Comparison of ENCODE assay signal across 33 mouse cellular contexts in the genomic region with DNA sequence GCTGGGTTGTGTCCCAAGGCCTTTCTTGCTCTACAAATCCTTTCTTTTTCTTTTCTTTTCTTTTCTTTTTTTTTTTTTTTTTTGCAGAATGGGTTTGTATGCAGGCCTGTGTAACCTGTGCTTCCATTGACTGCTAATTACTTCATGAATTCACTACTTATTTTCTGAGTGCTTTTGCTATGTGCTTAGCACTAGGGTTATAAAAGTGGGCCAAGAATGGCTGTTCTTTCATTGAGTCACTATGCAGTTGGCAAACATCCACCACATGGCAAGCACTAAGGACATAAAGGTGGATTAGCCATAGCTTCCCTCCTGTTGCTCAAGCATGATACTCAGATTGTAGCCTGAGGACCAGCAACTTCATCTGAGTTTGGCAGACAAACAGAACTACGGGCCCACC.
DNase-seq lines count a peak whose midpoint lies in the region; ATAC-seq and TF ChIP-seq lines count a peak whose summit lies in the region.
"Had no signal": no experiment of that assay in that cellular context is flagged by ENCODE, and none has a peak within 500 bp of the region (broad histone marks: within the 10 kb centered on the region; RNA-seq: fewer than 3 reads in every experiment).

No protein-coding gene starts in this region.

- no peaks in the 10 kb centered on the region for H3K79me2 ChIP-seq in MEL (ENCODE audit: control insufficient read depth, insufficient read depth, low read length, poor library complexity)

- TF ChIP-seq EP300 in lung, postnatal 0 days (IDR thresholded peaks at IDR 0.05) = no peak
- TF ChIP-seq EP300 in MEL (IDR thresholded peaks at IDR 0.05; ENCODE audit: low read depth in 1 of 2, low read length in 2 of 2) = no peak

- no peak overlapping the region for H3K4me3 ChIP-seq in lung, postnatal 0 days (ENCODE audit: low read depth, low read length)
- no peak overlapping the region for H3K4me3 ChIP-seq in MEL (ENCODE audit: control insufficient read depth in 1 of 2, insufficient read depth in 1 of 2, low read depth in 2 of 2, low read length in 2 of 2)
- H3K4me3 ChIP-seq: embryonic facial prominence, embryonic 10.5 days; embryonic facial prominence, embryonic 15.5 days; hindbrain, embryonic 13.5 days; midbrain, embryonic 12.5 days; myocyte; neural tube, embryonic 12.5 days had no signal

- TF ChIP-seq RAD21 in MEL (IDR thresholded peaks at IDR 0.05; ENCODE audit: low read depth, low read length) = no peak

- H3K9ac ChIP-seq in lung, postnatal 0 days (replicated peaks; ENCODE audit: low read depth) = no peak overlapping the region
- no peak overlapping the region for H3K9ac ChIP-seq in MEL (ENCODE audit: control insufficient read depth, low read depth, low read length, poor library complexity, severe bottlenecking)
- H3K9ac ChIP-seq: embryonic facial prominence, embryonic 15.5 days; forebrain, postnatal 0 days; hindbrain, embryonic 13.5 days; liver, embryonic 14.5 days; lung, embryonic 14.5 days; midbrain, embryonic 12.5 days; neural tube, embryonic 12.5 days had no signal

- H3K36me3 ChIP-seq in lung, postnatal 0 days (ENCODE audit: insufficient read depth, low read length) = no peaks in the 10 kb centered on the region
- H3K36me3 ChIP-seq in MEL (ENCODE audit: control insufficient read depth in 1 of 2, insufficient read depth in 2 of 2, low read length in 2 of 2) = 0 out of 4 replicates have a peak, but pooled peaks cover 0 to 2% of the 10 kb centered on the region in 2 experiments
- H3K36me3 ChIP-seq: embryonic facial prominence, embryonic 10.5 days; embryonic facial prominence, embryonic 15.5 days; hindbrain, embryonic 13.5 days; midbrain, embryonic 12.5 days; neural tube, embryonic 12.5 days had no signal

- no peak overlapping the region for H3K4me2 ChIP-seq in lung, postnatal 0 days (replicated peaks; ENCODE audit: low read depth, low read length)
- H3K4me2 ChIP-seq: embryonic facial prominence, embryonic 15.5 days; heart, embryonic 11.5 days; hindbrain, embryonic 13.5 days; lung, embryonic 14.5 days; midbrain, embryonic 12.5 days; neural tube, embryonic 12.5 days had no signal

- 57% methylated on average over 1 of the region's 1 CpGs for WGBS in lung, postnatal 0 days

- peak; percentile 13 to 31 for DNase-seq in adrenal gland, adult (ENCODE audit: inconsistent age in 2 of 2, low spot score in 1 of 2)
- DNase-seq in adrenal gland, adult 8-10 months = no peak
- peak; percentile 22 for DNase-seq in lung, postnatal 0 days (ENCODE audit: low spot score)
- no peak for DNase-seq in lung, postnatal 14 days
- DNase-seq in MEL (ENCODE audit: low read depth, low spot score) = no peak
- DNase-seq in fat pad, adult 2 months (ENCODE audit: extremely low read depth, low read depth, low spot score) = peak; percentile 93
- no peak for DNase-seq in ovary, postnatal 10 days (ENCODE audit: low spot score)
- DNase-seq in right cerebral cortex, postnatal 25 days = no peak
- DNase-seq: adrenal gland, postnatal 25 days; cerebellum, adult 2 months; cerebellum, postnatal 25 days; forebrain, postnatal 0 days; gastrocnemius, postnatal 14 days; heart, adult 18-20 months; heart, postnatal 4 days; kidney, adult 11 months; kidney, postnatal 14 days; layer of hippocampus, adult 9-11 months; liver; lung, embryonic 14.5 days; lung, postnatal 36 days; thymus, adult 2 months; thymus, postnatal 36 days had no signal

- TF ChIP-seq CTCF in lung, postnatal 0 days (IDR thresholded peaks at IDR 0.05) = no peak
- no peak for TF ChIP-seq CTCF in MEL (IDR thresholded peaks at IDR 0.05 in 2 of 3, conservative IDR thresholded peaks at IDR 0.05 in 1 of 3; ENCODE audit: control insufficient read depth in 1 of 3, insufficient read depth in 1 of 3, low read depth in 2 of 3, low read length in 3 of 3, poor library complexity in 1 of 3, severe bottlenecking in 1 of 3)

- H3K27ac ChIP-seq in lung, postnatal 0 days (ENCODE audit: low read length) = no peak overlapping the region
- H3K27ac ChIP-seq in MEL (ENCODE audit: control insufficient read depth, low read depth, low read length) = no peak overlapping the region
- H3K27ac ChIP-seq: embryonic facial prominence, embryonic 10.5 days; embryonic facial prominence, embryonic 15.5 days; hindbrain, embryonic 13.5 days; liver, embryonic 14.5 days; midbrain, embryonic 12.5 days; neural tube, embryonic 12.5 days had no signal

- no peak for ATAC-seq in lung, postnatal 0 days
- ATAC-seq: activated CD4-positive, CD25-positive, alpha-beta regulatory T cell, adult 4 months; forebrain, postnatal 0 days; inflammation-experienced regulatory T-cells, adult 6 months had no signal

- no peak for TF ChIP-seq POLR2A in MEL (IDR thresholded peaks at IDR 0.05; ENCODE audit: control insufficient read depth in 1 of 2, insufficient read depth in 1 of 2, low read depth in 1 of 2, low read length in 2 of 2, poor library complexity in 1 of 2)

- H3K4me1 ChIP-seq in lung, postnatal 0 days (ENCODE audit: insufficient read depth, low read depth, low read length) = no peaks in the 10 kb centered on the region
- H3K4me1 ChIP-seq in MEL (ENCODE audit: control insufficient read depth in 1 of 2, insufficient read depth in 2 of 2, low read length in 2 of 2) = no peaks in the 10 kb centered on the region
- H3K4me1 ChIP-seq: embryonic facial prominence, embryonic 10.5 days; embryonic facial prominence, embryonic 15.5 days; hindbrain, embryonic 13.5 days; midbrain, embryonic 12.5 days; neural tube, embryonic 12.5 days had no signal

- no peaks in the 10 kb centered on the region for H3K9me3 ChIP-seq in lung, postnatal 0 days (ENCODE audit: low read length)
- no peaks in the 10 kb centered on the region for H3K9me3 ChIP-seq in MEL (replicated peaks; ENCODE audit: insufficient read depth, low read length)
- H3K9me3 ChIP-seq: embryonic facial prominence, embryonic 10.5 days; embryonic facial prominence, embryonic 15.5 days; hindbrain, embryonic 13.5 days; midbrain, embryonic 12.5 days; neural tube, embryonic 12.5 days had no signal

- no peaks in the 10 kb centered on the region for H3K27me3 ChIP-seq in lung, postnatal 0 days (replicated peaks; ENCODE audit: insufficient read depth, low read length)
- no peaks in the 10 kb centered on the region for H3K27me3 ChIP-seq in MEL (ENCODE audit: control insufficient read depth in 1 of 2, insufficient read depth in 2 of 2, low read length in 2 of 2)
- H3K27me3 ChIP-seq: embryonic facial prominence, embryonic 15.5 days; hindbrain, embryonic 13.5 days; midbrain, embryonic 12.5 days; neural tube, embryonic 12.5 days had no signal

TF ChIP-seq in MEL, 35 proteins besides CTCF, POLR2A, EP300 and RAD21:
- TF ChIP-seq CHD1 (IDR thresholded peaks at IDR 0.05; ENCODE audit: low read depth, low read length) (no peak), ZNF384 (IDR thresholded peaks at IDR 0.05; ENCODE audit: low read depth, low read length) (peak; percentile 19; the same call in 1 of the 2 replicates)

Comparison
In these comparisons a context has a peak if more than half of its experiments do, and no peak if none do; other contexts are left out.
1. DNase-seq: peak in adrenal gland, adult (2 of 2), lung, postnatal 0 days (single experiment) and fat pad, adult 2 months (single experiment); none in adrenal gland, adult 8-10 months (single experiment), lung, postnatal 14 days (single experiment), MEL (single experiment), ovary, postnatal 10 days (single experiment) and right cerebral cortex, postnatal 25 days (single experiment).